Mouse (Mus musculus) brain, embryonic 14.5 days (tissue): Measurements from ENCODE around the gene Trim27. TPM values are rescaled to one million over a fixed set of nuclear protein-coding genes. Genes with fewer than 3 reads are reported as not detected.

Source experiments
- DNase-seq: peaks from one replicate; pipeline ENCODE4 v3.0.0-alpha.2; 2011; ENCODE audit warnings: low read depth
- CTCF ChIP-seq: fragments of 200-500 bp; IDR thresholded peaks from 2 replicates; pipeline ENCODE4 v1.5.1; 2012; ENCODE audit warnings: inconsistent platforms, mild to moderate bottlenecking, moderate library complexity, borderline replicate concordance; ENCODE audit not compliant: insufficient read depth, insufficient read length; ENCODE audit errors: extremely low read depth
- POLR2A ChIP-seq: fragments of 200-500 bp; IDR thresholded peaks from 2 replicates; pipeline ENCODE4 v1.6.1; 2012; ENCODE audit warnings: mild to moderate bottlenecking, inconsistent platforms, borderline replicate concordance; ENCODE audit not compliant: poor library complexity, insufficient read depth, insufficient read length, severe bottlenecking; ENCODE audit errors: extremely low read depth
- polyA plus RNA-seq: library from polyadenylated mRNA; depleted of rRNA; stranded (reverse); fragments of >200 nt; gene quantifications from 2 replicates; pipeline ENCODE4 v1.2.3, GENCODE M21; 2012

Gene Trim27
- polyA plus RNA-seq, 1 experiment = 67.8 TPM

DNA sequence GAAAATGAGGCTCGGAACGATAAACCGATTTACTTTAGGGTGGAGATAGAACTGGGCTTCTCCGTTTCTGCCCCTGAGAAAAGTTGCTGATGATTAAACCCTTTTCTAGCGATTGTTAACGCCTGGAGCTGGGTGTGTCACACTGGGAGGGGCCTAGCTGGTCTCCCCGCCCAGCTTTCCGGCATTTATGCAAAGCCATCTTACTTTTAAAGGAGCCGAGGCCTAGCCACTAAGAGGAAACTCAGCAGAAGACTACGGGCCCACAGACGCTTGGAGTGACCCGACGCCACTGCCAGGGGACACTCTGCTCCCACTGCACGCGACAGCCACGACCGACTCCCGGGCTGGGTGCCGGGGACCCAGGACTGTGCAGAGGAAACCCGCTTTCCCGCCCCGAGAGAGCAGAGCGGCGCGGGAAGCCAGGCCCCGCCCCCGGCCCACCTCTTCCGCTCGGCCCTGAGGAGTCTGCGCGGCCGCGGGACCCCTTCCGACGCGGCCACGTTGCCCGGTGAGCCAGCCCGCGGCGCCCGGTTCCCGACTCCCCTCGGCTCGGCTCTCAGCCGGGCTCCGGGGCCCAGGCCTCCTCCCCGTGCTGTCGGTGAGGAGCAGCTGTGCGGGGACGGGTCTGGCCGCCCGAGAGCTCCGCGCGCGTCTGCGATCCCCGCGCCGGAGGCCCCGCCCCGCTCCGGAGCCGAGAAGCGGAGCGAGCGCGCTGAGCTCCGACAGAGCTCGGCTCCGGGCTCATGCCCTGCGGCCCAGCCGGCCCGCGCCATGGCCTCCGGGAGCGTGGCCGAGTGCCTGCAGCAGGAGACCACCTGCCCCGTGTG, 692 bp downstream of the Trim27 start:
- peak; percentile 88 for TF ChIP-seq POLR2A
- no peak for TF ChIP-seq CTCF
- peak; percentile 96 for DNase-seq

DNA sequence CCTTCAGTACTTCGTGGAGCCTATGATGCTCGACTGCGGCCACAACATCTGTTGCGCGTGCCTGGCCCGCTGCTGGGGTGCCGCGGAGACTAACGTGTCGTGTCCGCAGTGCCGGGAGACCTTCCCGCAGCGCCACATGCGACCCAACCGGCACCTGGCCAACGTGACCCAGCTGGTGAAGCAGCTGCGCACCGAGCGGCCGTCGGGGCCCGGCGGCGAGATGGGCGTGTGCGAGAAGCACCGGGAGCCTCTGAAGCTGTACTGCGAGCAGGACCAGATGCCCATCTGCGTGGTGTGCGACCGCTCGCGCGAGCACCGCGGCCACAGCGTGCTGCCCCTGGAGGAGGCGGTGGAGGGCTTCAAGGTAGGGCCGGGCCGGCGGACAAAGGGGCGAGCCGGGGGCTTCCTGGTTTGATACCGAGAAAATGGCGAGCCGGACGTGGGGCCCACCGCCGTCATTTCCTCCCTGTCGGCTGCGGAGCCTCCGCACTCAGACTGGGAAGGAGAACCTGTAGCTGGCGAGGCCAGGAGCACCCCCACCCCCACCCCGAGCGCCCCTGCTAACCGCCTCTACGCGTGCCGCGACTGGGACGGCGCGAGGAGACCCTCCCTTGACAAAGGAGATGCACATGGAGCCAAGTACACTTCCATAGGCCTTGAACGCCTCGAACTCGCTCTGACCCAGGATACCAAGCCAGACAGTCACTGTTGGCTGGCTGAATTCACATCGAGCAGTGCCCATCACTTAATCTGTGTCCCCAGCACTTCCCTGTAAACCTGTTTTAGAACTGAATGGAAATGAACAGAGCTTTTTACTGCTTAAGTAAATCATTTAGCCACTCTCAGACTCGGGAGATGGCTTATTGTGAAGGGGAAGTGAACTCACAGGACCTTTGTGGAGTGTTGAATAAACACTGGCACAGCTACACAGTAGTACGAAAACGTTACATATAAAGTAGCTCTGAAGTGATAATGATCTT, 1.6 kb downstream of the Trim27 start:
- peak; percentile 66 for DNase-seq
- TF ChIP-seq CTCF = no peak
- TF ChIP-seq POLR2A = no peak

DNA sequence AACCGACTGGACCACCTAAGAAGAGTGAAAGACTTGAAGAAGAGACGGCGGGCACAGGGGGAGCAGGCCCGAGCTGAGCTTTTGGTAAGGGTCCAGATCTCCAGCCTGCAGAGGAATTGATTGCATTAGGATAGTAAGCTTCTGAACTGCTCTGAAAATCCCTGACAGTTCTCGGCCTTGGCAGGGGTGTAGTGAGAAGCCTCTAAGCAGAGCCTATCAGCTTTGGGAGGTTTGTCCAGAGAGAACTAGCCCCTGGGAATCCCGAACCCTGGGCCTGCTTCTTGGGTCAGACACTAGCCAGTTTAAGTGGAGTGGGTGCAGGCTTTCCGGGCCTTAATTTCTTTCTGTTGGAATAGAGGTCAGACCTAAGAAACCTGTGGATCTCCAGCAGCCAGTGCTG, 2.8 kb downstream of the Trim27 start:
- TF ChIP-seq CTCF (no peak), POLR2A (no peak)
- DNase-seq = no peak

DNA sequence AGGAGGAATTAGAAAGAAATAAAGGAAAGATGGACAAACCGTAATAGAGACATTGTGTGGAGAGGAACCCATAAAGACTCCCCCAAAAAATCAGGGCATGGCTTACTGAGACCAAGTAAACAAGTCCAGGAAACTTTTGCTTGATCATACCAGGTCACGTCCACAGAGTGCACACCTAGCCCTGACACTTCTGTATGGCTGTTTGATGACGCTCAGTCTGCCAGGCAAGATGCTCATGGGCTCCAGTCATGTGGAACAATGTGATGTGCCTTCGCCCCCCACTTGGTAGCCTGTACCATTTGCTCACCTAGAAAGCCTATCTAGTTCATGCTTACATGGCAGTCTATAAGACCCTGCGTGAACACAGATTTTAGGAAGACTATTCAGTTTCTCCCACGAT, 3.8 kb downstream of the Trim27 start:
- DNase-seq = no peak
- no peak for TF ChIP-seq POLR2A
- no peak for TF ChIP-seq CTCF

DNA sequence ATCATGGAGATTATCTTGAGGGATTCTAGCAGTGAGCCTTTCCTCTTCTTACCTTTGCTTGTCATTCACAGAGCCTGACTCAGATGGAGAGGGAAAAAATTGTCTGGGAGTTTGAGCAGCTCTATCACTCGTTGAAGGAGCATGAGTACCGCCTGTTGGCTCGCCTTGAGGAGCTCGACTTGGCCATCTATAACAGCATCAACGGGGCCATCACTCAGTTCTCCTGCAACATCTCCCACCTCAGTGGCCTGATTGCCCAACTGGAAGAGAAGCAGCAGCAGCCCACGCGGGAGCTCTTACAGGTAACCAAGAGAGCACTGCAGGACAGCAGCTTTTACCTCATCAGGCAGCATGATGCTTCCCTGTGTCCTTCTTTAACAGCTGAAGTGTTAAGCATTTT, 4.4 kb downstream of the Trim27 start:
- no peak for DNase-seq
- TF ChIP-seq CTCF (no peak), POLR2A (no peak)

DNA sequence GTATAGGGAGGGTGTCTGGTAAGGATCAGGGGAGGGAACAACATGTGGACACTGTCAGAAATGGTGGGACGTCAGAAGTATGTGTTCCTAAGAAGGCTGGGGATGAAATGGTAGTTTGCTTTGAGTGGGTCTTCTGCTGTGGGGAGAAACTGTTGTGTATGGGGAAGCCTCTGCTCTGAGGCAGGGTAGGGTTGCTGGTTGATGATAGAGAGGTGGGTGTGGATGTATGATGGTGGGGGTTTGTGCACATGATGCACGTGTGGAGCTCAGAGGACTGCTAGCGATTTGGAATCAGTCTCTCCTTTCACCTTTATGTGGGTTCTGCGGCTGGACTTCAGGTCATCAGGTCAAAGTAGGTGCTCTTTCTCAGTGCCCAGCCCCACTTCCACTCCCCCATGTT, 6.3 kb downstream of the Trim27 start:
- DNase-seq = no peak
- no peak for TF ChIP-seq POLR2A
- no peak for TF ChIP-seq CTCF

DNA sequence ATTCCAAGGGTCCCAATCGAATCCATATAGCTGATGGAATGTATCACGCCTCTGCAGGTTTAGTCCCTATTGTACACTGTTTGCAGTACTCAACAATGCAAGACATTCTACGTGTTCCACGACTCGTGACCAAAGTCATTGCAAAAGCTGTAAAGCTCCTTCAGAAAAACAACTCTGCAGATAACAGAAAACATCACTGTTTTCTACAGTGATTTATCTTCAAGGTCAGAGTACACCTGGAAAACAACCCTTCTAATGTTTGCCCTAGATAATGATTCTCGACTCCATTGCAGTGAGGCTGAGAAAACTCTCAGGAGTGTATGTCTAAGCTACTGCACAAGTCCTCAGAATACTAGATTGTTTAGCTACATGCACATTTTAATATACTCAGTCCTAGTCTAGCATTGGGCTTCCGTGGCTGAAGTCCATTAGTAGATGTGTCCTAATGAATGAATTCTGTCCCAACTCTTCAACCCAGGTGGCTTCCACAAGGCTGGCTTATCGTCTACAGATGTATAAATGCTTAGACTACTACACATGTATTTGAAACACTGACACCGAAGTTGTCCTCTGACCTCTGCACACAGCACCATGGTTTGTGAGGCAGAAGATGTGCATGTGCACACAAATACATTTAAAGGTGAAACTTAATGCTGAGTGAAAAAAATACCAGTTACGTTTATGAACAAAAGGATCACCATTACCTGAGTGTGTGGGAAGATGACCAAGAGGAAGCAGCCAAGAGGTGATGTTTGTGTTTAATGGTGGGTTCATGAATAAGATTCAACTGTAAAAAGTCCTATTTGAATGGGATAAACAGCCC, 16.4 kb downstream of the Trim27 start:
- no peak for DNase-seq

DNA sequence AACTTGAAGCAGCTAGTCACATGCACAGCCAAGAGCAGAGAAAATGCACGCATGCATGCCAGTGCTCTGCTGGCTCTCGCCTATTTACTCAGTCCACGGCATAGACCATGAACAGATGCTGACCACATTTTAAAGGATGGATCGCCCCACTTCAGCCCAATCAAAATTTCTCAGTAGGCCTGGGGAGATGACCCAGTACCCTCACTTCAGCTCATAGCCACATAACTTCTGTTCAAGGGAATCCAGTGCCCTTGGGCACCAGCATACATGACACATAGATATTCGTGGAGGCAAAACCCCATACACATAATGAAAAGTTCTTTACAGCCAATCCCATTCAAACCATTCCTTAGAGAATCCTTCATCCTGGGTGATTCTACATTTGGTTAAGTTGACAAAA, 18.5 kb downstream of the Trim27 start:
- TF ChIP-seq CTCF = no peak
- TF ChIP-seq POLR2A = no peak
- no peak for DNase-seq

More for the DNA sequence above, 16.4 kb downstream of the Trim27 start:
- TF ChIP-seq CTCF (no peak), POLR2A (no peak)

DNA sequence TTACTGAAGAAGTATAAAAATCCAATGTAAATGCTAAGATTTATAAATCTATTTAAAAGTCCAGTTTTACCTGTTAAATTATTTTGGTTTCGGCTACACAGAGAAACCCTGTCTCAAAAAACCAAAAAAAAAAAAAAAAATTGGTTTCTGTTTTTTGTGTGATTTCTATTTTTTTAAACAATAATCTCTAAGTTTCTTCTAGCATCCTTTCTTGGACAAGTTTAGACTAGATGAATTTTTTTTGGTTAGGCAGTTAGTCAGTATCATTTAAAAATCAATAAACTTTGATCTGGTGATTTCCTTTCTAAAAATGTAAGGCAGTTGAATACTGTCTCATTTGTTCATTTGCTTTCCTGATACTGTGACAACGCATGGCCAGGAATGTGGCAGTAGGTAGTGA, 19.1 kb downstream of the Trim27 start:
- DNase-seq = no peak
- TF ChIP-seq POLR2A = no peak
- TF ChIP-seq CTCF = no peak

DNA sequence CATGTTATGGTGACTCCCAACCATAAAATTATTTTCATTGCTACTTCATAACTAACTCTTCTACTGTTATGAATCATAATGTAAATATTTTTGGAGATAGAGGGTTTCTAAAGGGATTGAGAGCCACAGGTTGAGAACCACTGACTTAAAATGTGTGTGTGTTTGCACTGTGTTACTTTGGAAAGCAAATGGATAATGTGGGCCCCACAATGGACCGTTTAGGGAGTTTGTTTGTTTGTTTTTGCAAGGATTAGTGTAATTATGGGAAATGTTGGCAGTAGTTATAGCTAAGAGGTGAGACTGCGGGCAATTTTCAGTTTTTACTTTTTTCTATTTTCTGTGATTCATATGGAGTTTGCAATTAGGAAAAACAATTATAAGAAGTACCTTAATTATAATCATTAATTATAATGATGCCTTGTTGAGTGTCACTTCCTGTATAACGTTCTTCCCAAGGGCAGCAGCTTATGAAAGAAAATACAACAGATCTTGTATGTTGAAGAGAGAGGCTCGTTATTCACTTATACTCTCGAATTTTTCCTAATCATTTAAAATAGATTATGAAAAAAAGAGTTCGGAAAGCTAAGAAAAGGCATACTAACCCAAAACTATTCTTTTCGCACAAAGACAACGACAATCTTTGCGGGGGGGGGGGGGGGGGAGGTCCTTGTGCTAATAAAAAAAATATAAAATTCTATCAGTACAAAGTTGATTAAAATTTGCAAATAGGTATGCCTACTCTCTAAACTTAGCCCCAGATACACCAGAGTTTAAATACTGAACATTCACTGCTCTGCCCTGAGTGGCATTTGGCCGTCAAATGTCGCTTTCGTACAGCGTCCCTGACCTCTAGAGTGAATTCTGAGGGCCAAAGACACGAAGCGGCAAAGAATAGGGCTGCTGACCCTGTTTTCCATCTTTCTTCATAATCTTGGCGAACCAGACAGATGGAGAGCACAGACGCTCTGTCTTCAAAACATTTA, 20.1 kb downstream of the Trim27 start:
- TF ChIP-seq CTCF (no peak), POLR2A (no peak)

More for the DNA sequence above, 20.1 kb downstream of the Trim27 start:
- DNase-seq = no peak
